Mouse (Mus musculus) forebrain, embryonic 14.5 days (tissue): ENCODE measurements around the gene Psd. TPM values are rescaled to one million over a fixed set of nuclear protein-coding genes. Genes with fewer than 3 reads are reported as not detected.
A peak's percentile ranks its signal among the peaks of the same experiment; 100 is the strongest.

Experiments used
- ATAC-seq: fragments of 200-750 bp; cut with Nextera tagmentation; 2 replicates; pipeline ENCODE4 v1.8.0; 2017; ENCODE audit warnings: mild to moderate bottlenecking, moderate library complexity
- DNase-seq: peaks from one replicate; pipeline ENCODE4 v3.0.0-alpha.2; 2015; ENCODE audit warnings: low spot score
- H3K27ac ChIP-seq: fragments of 300-500 bp; sonication (generic); 2 replicates; pipeline ENCODE4 v1.5.1; 2014; ENCODE audit warnings: low read depth, mild to moderate bottlenecking, control low read depth, low read length, moderate library complexity
- H3K27me3 ChIP-seq: fragments of 300-500 bp; sonication (generic); replicated peaks from 2 replicates; pipeline ENCODE4 v1.6.1; 2014; ENCODE audit warnings: low read length, control low read depth, mixed read lengths; ENCODE audit not compliant: control insufficient read depth, insufficient read depth
- H3K36me3 ChIP-seq: fragments of 300-500 bp; sonication (generic); 2 replicates; pipeline ENCODE4 v1.6.1; 2014; ENCODE audit warnings: low read length, control low read depth; ENCODE audit not compliant: control insufficient read depth, insufficient read depth
- H3K4me1 ChIP-seq: fragments of 300-500 bp; sonication (generic); 2 replicates; pipeline ENCODE4 v1.6.1; 2014; ENCODE audit warnings: antibody characterized with exemption, low read length, control low read depth; ENCODE audit not compliant: control insufficient read depth, insufficient read depth
- H3K4me2 ChIP-seq: fragments of 300-500 bp; sonication (generic); 2 replicates; pipeline ENCODE4 v1.6.1; 2014; ENCODE audit warnings: mild to moderate bottlenecking, control low read depth, low read length
- H3K4me3 ChIP-seq: fragments of 300-500 bp; sonication (generic); 2 replicates; pipeline ENCODE4 v1.5.1; 2014; ENCODE audit warnings: low read depth, low read length, control low read depth
- H3K9ac ChIP-seq: fragments of 300-500 bp; sonication (generic); 2 replicates; pipeline ENCODE4 v1.6.1; 2014; ENCODE audit warnings: mild to moderate bottlenecking, low read length, control low read depth, moderate library complexity
- H3K9me3 ChIP-seq: fragments of 300-500 bp; sonication (generic); replicated peaks from 2 replicates; pipeline ENCODE4 v1.6.1; 2016; ENCODE audit warnings: low read length, control low read depth, mixed read lengths; ENCODE audit not compliant: control insufficient read depth
- WGBS: fragments of 180-500 bp; shearing (Covaris S2); extraction: QIAGEN DNeasy Blood & Tissue Kit; methylation state at CpG from one replicate; pipeline ENCODE4 v1.1.7; 2014; 5-methylcytosine and 5-hydroxymethylcytosine counted together
- polyA plus RNA-seq: library from polyadenylated mRNA; unstranded; fragments of >200 nt; fragmentation: Nextera tagmentation; extraction: Ambion mirVana; gene quantifications from 2 replicates; pipeline ENCODE4 v1.2.1, GENCODE M21; 2014

Gene Psd
- polyA plus RNA-seq, 1 experiment from 2014 or later, result 68.7 TPM

DNA sequence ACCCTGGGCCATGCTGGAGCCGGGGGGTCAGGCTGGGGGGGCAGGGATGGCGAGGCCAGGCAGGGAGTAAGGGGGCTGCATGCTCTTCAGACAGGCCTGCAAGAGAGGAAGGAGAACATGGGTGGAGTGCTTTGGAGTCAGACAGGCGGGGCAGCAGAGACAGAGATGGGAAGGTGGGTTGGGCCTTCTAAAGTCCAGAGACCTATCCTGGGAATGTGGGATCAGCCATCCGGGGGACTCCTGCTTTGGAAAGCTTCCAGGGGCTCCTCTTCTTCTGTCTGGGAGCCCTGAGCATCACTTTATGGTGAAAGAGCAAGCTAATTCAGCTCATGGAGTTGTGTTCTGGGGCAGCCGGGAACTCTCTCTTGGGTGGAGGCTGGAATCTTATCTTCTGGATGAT is 2.0 kb downstream of the Psd start:
- Histone ChIP-seq H3K27ac (no peak overlapping the region), H3K36me3 (no peaks in the 10 kb centered on the region), H3K4me2 (peak overlapping the region; percentile 100), H3K4me1 (peaks cover 50% of the 10 kb centered on the region), H3K9ac (peak overlapping the region; percentile 77; the same call in 1 of the 2 replicates), H3K27me3 (peaks cover 6% of the 10 kb centered on the region), H3K9me3 (no peaks in the 10 kb centered on the region), H3K4me3 (peak overlapping the region; percentile 68)
- DNase-seq (no peak), ATAC-seq (no peak)
- WGBS, result 65% methylated on average over 5 of the region's 5 CpGs

DNA sequence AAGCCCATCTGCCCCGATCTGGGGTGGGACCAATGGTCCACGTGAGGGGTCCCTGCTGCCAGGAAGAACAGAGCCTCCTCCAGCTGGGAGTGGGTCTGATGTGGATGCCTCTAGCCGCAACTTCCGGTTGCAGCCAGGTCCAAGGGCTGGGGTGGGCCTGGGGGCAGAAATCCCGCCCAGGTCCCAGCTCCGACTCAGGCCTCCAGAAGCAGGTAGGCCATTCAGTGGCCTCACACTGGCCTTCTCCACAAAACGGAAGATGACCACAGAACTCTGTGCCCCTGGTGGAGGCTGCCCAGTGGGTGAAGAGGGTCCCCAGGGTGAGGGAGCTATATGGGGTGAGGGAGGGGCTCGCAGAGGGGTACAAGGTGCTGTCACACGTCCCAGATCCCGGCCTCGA is 2.6 kb downstream of the Psd start:
- no peaks in the 10 kb centered on the region for H3K36me3 ChIP-seq
- no peak overlapping the region for H3K4me3 ChIP-seq
- WGBS, result 67% methylated on average over 11 of the region's 11 CpGs
- DNase-seq (no peak), ATAC-seq (no peak)
- peak overlapping the region; percentile 100 for H3K4me2 ChIP-seq
- H3K4me1 ChIP-seq, result peaks cover 45% of the 10 kb centered on the region
- no peak overlapping the region for H3K27ac ChIP-seq
- H3K27me3 ChIP-seq, result peaks cover 10% of the 10 kb centered on the region
- peak overlapping the region; percentile 21; the same call in 1 of the 2 replicates for H3K9ac ChIP-seq
- H3K9me3 ChIP-seq, result no peaks in the 10 kb centered on the region

DNA sequence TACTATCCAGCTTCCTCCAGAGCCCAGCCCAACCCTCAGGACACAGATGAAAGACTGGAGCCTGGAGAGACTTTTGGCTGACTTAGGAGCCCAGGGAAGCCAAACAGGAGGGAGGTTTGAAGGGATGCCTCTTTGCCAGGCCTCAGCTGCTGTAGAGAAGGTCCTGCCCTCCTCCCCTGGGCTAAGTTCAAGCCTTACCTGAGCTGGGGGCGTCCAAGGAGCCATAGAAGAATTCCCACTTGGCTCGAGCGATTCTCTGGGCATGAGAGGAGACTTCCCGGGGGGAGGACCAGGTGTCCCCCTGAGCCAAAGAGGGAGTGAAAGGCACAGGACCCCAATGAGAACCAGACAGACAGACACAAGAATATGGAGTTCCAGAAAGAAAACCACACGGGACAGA is 3.2 kb downstream of the Psd start:
- Histone ChIP-seq H3K27ac (no peak overlapping the region), H3K9me3 (no peaks in the 10 kb centered on the region), H3K9ac (no peak overlapping the region), H3K36me3 (no peaks in the 10 kb centered on the region), H3K4me3 (no peak overlapping the region), H3K4me2 (no peak overlapping the region), H3K27me3 (peaks cover 14% of the 10 kb centered on the region), H3K4me1 (peaks cover 48% of the 10 kb centered on the region)
- WGBS, result 79% methylated on average over 5 of the region's 5 CpGs
- ATAC-seq, result no peak
- no peak for DNase-seq

DNA sequence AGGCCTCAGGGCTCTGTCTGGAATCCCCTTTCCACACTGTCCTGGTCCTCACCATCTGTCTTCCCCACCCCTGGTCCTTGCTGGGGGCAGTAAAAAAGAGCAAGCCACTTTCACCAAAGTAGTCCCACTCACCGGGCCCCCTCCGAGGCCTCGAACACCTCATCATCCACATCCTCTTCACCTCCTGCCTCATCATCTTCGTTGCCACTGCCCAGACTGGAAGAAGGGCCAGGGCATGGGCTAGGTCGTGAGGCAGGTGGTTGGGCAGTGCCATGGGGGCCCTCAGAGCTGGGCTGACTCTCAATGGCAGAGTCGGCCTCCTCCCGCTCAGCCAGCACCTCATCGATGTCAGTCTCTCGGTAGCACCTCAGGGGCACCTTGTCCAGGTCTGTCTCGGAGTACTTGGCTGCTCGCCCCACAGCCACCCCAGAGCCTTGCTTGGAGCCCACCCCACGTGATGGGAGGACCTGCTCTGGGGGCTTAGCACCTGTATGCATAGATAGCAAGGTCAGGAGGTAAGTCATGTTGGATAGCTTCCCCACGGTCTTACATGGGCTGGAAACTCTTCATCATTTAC is 3.9 kb downstream of the Psd start:
- H3K27me3 ChIP-seq, result peaks cover 20% of the 10 kb centered on the region
- peaks cover 51% of the 10 kb centered on the region for H3K4me1 ChIP-seq
- H3K36me3 ChIP-seq, result no peaks in the 10 kb centered on the region
- H3K9ac ChIP-seq, result no peak overlapping the region
- 80% methylated on average over 13 of the region's 13 CpGs for WGBS
- ATAC-seq (no peak), DNase-seq (no peak)
- H3K4me2 ChIP-seq, result no peak overlapping the region
- no peak overlapping the region; the same call in 1 of the 2 replicates for H3K27ac ChIP-seq
- no peaks in the 10 kb centered on the region for H3K9me3 ChIP-seq
- no peak overlapping the region for H3K4me3 ChIP-seq

DNA sequence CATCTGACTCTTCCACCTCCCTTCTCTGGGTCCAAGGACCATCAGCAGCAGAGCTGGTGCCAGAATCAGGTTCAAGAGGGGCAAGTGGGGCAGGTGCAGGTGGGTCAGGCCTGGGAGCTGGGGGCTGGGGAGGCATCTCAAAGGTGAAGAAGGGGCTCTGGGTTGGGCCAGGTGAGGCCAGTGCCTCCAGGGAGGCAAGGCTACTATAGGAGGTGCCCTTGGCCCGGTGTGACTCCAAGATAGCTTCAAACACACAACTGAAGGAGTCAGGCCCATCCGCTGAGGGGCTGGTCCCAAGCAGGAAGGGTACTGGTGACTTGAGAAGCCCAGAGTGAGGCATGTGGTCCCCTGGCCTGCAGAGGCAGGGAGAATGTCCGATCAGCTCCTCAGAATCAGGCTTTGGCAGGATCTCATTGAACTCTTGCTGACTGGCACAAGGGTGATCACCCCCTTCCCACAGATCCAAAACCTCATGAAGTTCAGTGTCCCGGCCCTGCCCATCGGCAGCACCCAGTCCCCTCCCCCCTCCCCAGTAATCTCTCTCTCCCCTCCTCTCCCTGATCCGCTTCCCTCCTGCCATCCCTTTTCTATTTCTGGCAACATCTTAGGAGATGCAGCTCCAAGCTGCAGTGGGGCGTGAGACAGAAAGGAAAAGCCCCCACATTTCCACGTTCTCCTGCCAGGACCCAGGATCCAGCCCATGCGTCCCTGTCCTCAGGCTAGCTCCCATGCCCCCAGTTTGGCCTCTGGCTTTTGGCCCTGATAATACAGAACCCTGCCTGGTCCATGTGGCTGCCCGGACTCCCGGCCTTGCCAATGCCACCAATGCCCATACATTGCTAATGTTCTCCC is 4.6 kb downstream of the Psd start:
- peak overlapping the region; percentile 37; the same call in 1 of the 2 replicates for H3K9ac ChIP-seq
- H3K4me2 ChIP-seq, result peak overlapping the region; percentile 30

DNA sequence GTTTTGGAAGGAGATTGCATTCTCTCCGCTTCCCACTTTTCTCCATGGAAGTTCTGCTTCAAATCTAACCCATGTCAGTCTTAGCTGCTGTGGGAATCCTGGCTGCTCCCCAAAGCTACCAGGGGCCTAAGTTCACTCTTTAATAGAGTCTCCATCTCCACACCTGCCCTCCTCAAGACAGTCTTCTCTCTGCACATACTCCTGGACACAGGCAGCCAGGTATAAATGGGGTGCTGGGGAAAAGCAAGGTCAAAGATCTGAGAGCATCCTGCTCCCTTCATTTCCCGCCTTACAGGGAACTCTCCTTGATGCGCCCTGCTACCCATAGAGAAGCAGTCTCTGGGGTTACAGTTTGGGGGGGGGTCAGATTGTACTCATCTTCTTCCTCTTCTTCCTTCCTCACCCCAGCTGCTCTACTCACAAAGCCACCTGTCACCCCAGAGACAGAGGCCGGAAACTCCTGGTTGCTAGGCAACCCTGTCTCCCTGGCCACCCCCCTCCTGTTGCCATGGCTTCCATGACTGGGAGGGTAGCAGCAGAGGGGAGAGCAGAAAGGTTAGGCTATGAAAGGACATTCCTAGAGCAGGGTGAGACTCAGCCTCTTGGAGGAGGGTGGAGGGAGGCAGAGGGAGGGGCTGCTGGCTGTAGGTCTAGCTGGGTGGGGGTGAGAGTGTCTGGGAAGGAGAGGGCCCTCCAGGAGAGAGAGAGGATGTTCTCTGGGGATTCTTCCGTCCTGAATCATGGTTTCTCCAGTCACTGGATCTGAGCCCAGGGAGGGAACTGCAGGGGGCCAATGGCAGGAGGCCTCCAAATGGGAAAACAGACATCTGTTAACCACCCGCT is 5.6 kb downstream of the Psd start:
- 20% methylated on average over 6 of the region's 6 CpGs for WGBS
- Histone ChIP-seq H3K4me1 (peaks cover 49% of the 10 kb centered on the region), H3K9ac (peak overlapping the region; percentile 1; the same call in 1 of the 2 replicates), H3K36me3 (no peaks in the 10 kb centered on the region), H3K4me2 (peak overlapping the region; percentile 30), H3K27ac (peak overlapping the region; percentile 84), H3K4me3 (no peak overlapping the region), H3K27me3 (peaks cover 38% of the 10 kb centered on the region), H3K9me3 (no peaks in the 10 kb centered on the region)
- peak; percentile 54 for ATAC-seq
- peak; percentile 77 for DNase-seq

More for the DNA sequence above, 4.6 kb downstream of the Psd start:
- no peaks in the 10 kb centered on the region for H3K9me3 ChIP-seq
- H3K27ac ChIP-seq, result peak overlapping the region; percentile 84
- no peak overlapping the region for H3K4me3 ChIP-seq
- peaks cover 50% of the 10 kb centered on the region for H3K4me1 ChIP-seq
- ATAC-seq (no peak), DNase-seq (no peak)
- H3K27me3 ChIP-seq, result peaks cover 27% of the 10 kb centered on the region
- no peaks in the 10 kb centered on the region for H3K36me3 ChIP-seq
- WGBS, result 45% methylated on average over 11 of the region's 11 CpGs

DNA sequence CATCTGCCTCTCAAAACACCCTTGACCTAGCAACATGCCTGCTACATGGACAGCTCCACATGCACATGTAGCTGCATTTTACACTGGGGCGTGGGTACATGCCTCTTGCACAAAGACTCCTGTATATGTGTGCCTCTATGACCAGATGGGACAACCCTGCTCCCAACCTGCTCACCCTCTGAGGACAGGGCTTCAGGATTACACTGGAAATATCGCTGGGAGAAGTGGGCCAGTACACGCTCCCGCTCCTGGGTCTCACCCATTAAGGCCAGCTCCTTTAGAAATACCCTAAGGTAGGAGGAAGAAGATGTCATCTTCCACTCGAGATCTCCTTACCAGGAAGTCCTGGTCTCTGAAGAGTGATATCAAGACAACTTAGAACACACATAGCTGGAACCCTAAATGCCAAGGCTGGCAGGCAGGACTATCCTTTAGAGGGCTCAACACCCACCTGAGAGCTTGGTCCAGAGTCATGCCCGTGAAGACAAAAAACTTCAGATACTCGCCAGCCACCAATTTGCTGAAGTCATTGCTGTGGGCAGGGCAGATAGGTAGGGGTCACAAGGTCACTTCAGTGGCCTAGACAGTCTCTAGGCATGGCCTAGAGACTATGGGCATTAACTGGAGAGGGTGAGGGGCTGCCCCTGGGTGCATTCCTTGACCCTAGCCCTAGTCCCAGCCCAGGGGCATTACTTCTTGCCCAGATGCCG is 6.7 kb downstream of the Psd start:
- DNase-seq, result no peak
- Histone ChIP-seq H3K27ac (no peak overlapping the region), H3K4me3 (no peak overlapping the region), H3K9ac (no peak overlapping the region), H3K36me3 (no peaks in the 10 kb centered on the region), H3K9me3 (no peaks in the 10 kb centered on the region), H3K27me3 (peaks cover 49% of the 10 kb centered on the region), H3K4me1 (peaks cover 47% of the 10 kb centered on the region), H3K4me2 (no peak overlapping the region)
- 85% methylated on average over 8 of the region's 8 CpGs for WGBS
- ATAC-seq, result no peak
